Mouse (Mus musculus) liver, embryonic 14 days (tissue): ENCODE data around the gene Serpinh1. TPM values are rescaled to one million over a fixed set of nuclear protein-coding genes. Genes with fewer than 3 reads are reported as not detected.

Source experiments
- polyA plus RNA-seq: library from polyadenylated mRNA; depleted of rRNA; stranded (reverse); fragments of >200 nt; gene quantifications from 2 replicates; pipeline ENCODE4 v1.2.3, GENCODE M21; 2012; rRNA removed

Serpinh1 gene
- 32.8 and 42.3 TPM in 2 replicates for polyA plus RNA-seq

DNA sequence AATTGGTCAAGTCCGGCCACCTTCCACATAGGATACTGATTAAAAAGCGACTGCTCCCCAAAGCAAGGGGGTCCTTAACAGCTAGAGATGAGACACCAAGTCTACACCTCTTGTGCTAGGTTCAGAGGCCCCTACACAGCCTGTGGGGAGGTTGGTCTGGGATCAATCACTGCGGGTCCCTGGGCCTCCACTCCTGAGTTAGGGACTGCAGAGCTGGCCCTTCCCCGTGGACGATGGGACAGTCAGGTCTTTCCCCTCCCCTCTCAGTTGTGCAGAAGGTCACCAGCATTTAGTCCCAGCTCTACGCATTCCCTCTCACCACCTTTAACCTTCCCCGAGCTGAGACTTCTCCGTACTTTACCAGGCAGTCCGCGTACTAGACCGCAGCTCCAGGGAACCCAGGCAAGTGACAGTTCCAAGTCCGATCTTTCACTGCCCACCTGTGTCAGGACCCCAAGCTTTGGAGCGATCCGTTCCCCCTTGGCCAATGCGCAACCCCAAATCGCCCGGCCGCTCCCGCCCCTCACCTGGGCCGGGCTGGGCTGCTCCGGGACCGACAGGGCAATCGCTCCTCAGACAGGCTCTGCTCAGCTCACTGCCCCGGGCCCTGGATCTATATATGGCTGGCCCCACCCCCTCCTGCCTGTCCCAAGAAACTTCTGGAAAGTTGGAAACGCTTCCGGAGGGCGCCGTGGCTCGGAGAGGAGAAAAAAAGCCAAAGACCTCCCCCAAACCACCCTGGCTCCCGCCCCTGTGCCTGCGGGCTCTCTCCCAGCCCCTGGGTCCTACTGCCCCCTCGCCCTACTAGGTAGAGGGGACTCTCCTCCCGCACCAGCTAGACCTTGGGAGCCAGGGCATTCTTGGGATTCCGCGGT, at the start of gene Serpinh1:
TSS of gene Serpinh1 (minus strand) at position 714 of the 875 bp plus-strand sequence.

DNA sequence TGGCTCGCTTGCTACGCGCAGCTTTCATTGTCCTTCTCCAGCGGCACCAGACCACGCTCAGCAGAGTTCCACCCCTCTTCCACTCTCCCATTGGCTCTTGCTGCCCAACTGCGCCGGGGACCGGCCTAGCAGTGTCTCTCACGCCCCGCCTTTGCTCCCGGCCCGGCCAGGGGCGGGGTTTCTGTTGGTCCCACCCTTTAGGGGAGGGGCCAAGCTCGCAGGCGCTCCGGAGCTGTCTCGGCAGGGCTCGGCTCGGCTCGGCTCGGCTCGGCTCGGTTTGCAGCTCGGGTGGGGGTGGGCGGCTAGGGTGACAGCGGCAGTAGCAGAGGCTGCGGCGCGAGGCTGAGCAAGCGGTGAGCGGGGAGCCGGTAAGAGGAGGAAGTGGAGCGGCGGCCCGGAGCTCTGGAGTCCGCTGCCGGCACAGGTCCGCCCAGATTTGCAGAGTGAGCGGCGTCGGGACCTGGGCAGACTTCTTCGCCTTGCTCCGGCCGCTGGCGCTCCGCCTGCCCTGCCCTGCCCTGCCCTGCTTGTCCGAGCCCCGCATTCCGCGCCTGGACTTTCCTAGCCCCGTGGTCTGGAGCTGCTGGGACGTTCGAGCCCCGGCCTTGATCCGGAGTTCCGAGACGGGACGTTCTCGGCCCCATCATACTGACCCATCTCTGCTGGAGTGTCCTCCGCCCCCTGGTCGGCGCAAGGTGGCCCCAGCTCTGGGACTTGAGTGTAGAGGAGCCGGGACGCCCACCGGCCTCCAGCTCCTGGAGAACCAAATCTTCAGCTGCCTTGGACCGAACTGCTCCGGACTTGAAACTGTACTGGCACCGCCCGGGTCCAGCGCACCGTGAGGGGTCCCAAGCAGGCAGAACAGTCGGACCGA, 28.4 kb upstream of the Serpinh1 start, which contains the start of gene Gdpd5:
TSS of gene Gdpd5 (plus strand) at position 201 of the 874 bp plus-strand sequence.

Other genes with a start within 250 kb of the Serpinh1 start
- gene Uvrag, start 212.1 kb downstream of the Serpinh1 start, polyA plus RNA-seq = 3.7 and 4.2 TPM in 2 replicates
- 37.1 and 45.5 TPM in 2 replicates for gene Dgat2, start 170.5 kb downstream of the Serpinh1 start, polyA plus RNA-seq
- 11.1 and 14.8 TPM in 2 replicates for gene Mogat2, start 114.6 kb downstream of the Serpinh1 start, polyA plus RNA-seq
- gene Map6, start 85.8 kb downstream of the Serpinh1 start, polyA plus RNA-seq = 0.03 TPM in 2 replicates
- gene Gdpd5, start 28.2 kb upstream of the Serpinh1 start, polyA plus RNA-seq = 0.73 and 1.1 TPM in 2 replicates
- gene Klhl35, start 112.8 kb upstream of the Serpinh1 start, polyA plus RNA-seq = 0.03 and 0.09 TPM in 2 replicates
- 907 and 1,012 TPM in 2 replicates for gene Rps3, start 130.5 kb upstream of the Serpinh1 start, polyA plus RNA-seq
- 204 and 251 TPM in 2 replicates for gene Arrb1, start 182.2 kb upstream of the Serpinh1 start, polyA plus RNA-seq